ENCODE assay signal across 8 mouse cellular contexts in genomic region chr1:175491861-175492682, GRCm38 (mm10). TPM values are rescaled to one million over a fixed set of nuclear protein-coding genes. Genes with fewer than 3 reads are reported as not detected.
A peak's percentile ranks its signal among the peaks of the same experiment; 100 is the strongest.
DNase-seq lines count a peak whose midpoint lies in the region; ATAC-seq and TF ChIP-seq lines count a peak whose summit lies in the region.

Gene Rgs7, minus strand, starts transcription at chr1:175492500.

- H3K4me1 ChIP-seq in hindbrain, embryonic 16.5 days (ENCODE audit: control insufficient read depth, insufficient read depth, low read depth, low read length): peaks cover 7% of the 10 kb centered on the region

- no peaks in the 10 kb centered on the region for H3K27me3 ChIP-seq in hindbrain, embryonic 16.5 days (replicated peaks; ENCODE audit: control insufficient read depth, insufficient read depth, low read length)

- no peak for TF ChIP-seq CTCF in gastrocnemius, adult 2 months (IDR thresholded peaks at IDR 0.05)
- TF ChIP-seq CTCF in left cerebral cortex, adult 2 months (IDR thresholded peaks at IDR 0.05): no peak

- DNase-seq in ZHBTc4 (ENCODE audit: low read depth, low spot score): peak; percentile 74
- peak; percentile 82 to 87 for DNase-seq in cerebellum, postnatal 36 days
- DNase-seq in gastrocnemius, adult 2 months: peak; percentile 71
- DNase-seq in left cerebral cortex, adult 2 months (ENCODE audit: extremely low spot score in 1 of 2, low spot score in 2 of 2): peak; percentile 83 to 85
- peak; percentile 15 for DNase-seq in lung, postnatal 36 days
- DNase-seq in right cerebral cortex, adult 18-20 months: peak; percentile 87
- DNase-seq in urinary bladder, postnatal 25 days (ENCODE audit: low spot score): peak; percentile 37

- H3K27ac ChIP-seq in gastrocnemius, adult 2 months: no peak within 1 kb of the TSS
- H3K27ac ChIP-seq in hindbrain, embryonic 16.5 days (ENCODE audit: low read depth, low read length): peak within 1 kb of the TSS; percentile 94
- H3K27ac ChIP-seq in left cerebral cortex, adult 2 months: peak within 1 kb of the TSS; percentile 97

- peak within 1 kb of the TSS; percentile 89 for H3K9ac ChIP-seq in hindbrain, embryonic 16.5 days (ENCODE audit: low read depth, low read length)

- under 1% methylated on average over 43 of the region's 82 CpGs for WGBS in hindbrain, embryonic 16.5 days

- no peaks in the 10 kb centered on the region for H3K9me3 ChIP-seq in hindbrain, embryonic 16.5 days (ENCODE audit: control insufficient read depth, low read length)

- intact Hi-C loops in gastrocnemius, adult 2 months (cut with DNase I): no loop called here
- intact Hi-C loops in left cerebral cortex, adult 2 months (cut with DNase I): loop anchor here (2.0 to 5.0 kb wide), 2 partner anchors 89 to 190 kb away; no protein-coding TSS in a partner anchor

- peak; percentile 95 for ATAC-seq in hindbrain, embryonic 16.5 days

- no peaks in the 10 kb centered on the region for H3K36me3 ChIP-seq in hindbrain, embryonic 16.5 days (ENCODE audit: control insufficient read depth, insufficient read depth, low read length)

- peak within 1 kb of the TSS; percentile 75 for H3K4me2 ChIP-seq in hindbrain, embryonic 16.5 days (ENCODE audit: low read length)

- H3K4me3 ChIP-seq in gastrocnemius, adult 2 months: peak within 1 kb of the TSS; percentile 78
- peak within 1 kb of the TSS; percentile 78 for H3K4me3 ChIP-seq in hindbrain, embryonic 16.5 days (ENCODE audit: low read length)
- H3K4me3 ChIP-seq in left cerebral cortex, adult 2 months: peak within 1 kb of the TSS; percentile 92

RNA-seq across cellular contexts. Expression of gene Rgs7, which starts in this region (rescaled TPM):
- under 1 TPM in 1 of 2 experiments, not detected in 1; 0.17 TPM for total RNA-seq in gastrocnemius, adult 2 months (2021)
- 42.9 and 46.5 TPM in 2 replicates for polyA plus RNA-seq in hindbrain, embryonic 16.5 days (2015; fragmentation: Nextera tagmentation; extraction: Ambion mirVana)
- total RNA-seq in left cerebral cortex, adult 2 months (2021): 100 to 1,000 TPM; 114 to 120 TPM

Comparison
In these comparisons a context has a peak if more than half of its experiments do, and no peak if none do; other contexts are left out.
1. RNA of gene Rgs7 (total RNA-seq): 114 to 120 TPM in left cerebral cortex, adult 2 months; 0.17 TPM in gastrocnemius, adult 2 months; every median in the first group is over 10 times any median in the second.
2. Peak in DNase-seq and H3K4me3 ChIP-seq in gastrocnemius, adult 2 months; RNA of the gene not detected or under 1 TPM.
3. DNase-seq: peak in every context shown above with its lines; median percentile 87 in right cerebral cortex, adult 18-20 months; 84 in cerebellum, postnatal 36 days; 84 in left cerebral cortex, adult 2 months; 74 in ZHBTc4; 71 in gastrocnemius, adult 2 months; 37 in urinary bladder, postnatal 25 days; 15 in lung, postnatal 36 days.
4. Peak in every context shown above with its lines, with median percentiles within 50 percentile points of each other: H3K4me3 ChIP-seq.